Mouse (Mus musculus) liver, postnatal 0 days (tissue): ENCODE results near the gene Moap1. TPM values are rescaled to one million over a fixed set of nuclear protein-coding genes. Genes with fewer than 3 reads are reported as not detected.

ENCODE experiments used
- ATAC-seq: fragments of 200-750 bp; cut with Nextera tagmentation; 2 replicates; pipeline ENCODE4 v1.8.0; 2017; ENCODE audit warnings: mild to moderate bottlenecking, moderate library complexity
- DNase-seq: peaks from one replicate; pipeline ENCODE4 v3.0.0-alpha.2; 2016
- H3K27ac ChIP-seq: fragments of 300-500 bp; sonication (generic); 2 replicates; pipeline ENCODE4 v1.5.1; 2014; ENCODE audit warnings: antibody characterized with exemption, moderate library complexity, mild to moderate bottlenecking, low read depth
- H3K27me3 ChIP-seq: fragments of 300-500 bp; sonication (generic); 2 replicates; pipeline ENCODE4 v1.6.1; 2014; ENCODE audit warnings: low read length, control low read depth, mixed read lengths; ENCODE audit not compliant: insufficient read depth
- H3K36me3 ChIP-seq: fragments of 300-500 bp; sonication (generic); replicated peaks from 2 replicates; pipeline ENCODE4 v1.6.1; 2014; ENCODE audit warnings: mild to moderate bottlenecking, control low read depth, low read length, moderate library complexity, mixed read lengths; ENCODE audit not compliant: insufficient read depth
- H3K4me1 ChIP-seq: fragments of 300-500 bp; sonication (generic); 2 replicates; pipeline ENCODE4 v1.6.1; 2014; ENCODE audit warnings: antibody characterized with exemption, mild to moderate bottlenecking, control low read depth; ENCODE audit not compliant: insufficient read depth
- H3K4me2 ChIP-seq: fragments of 300-500 bp; sonication (generic); 2 replicates; pipeline ENCODE4 v1.6.1; 2014; ENCODE audit warnings: low read depth, mild to moderate bottlenecking, low read length, moderate library complexity, mixed read lengths
- H3K4me3 ChIP-seq: fragments of 300-500 bp; sonication (generic); 2 replicates; pipeline ENCODE4 v1.5.1; 2014; ENCODE audit warnings: low read depth, low read length
- H3K9ac ChIP-seq: fragments of 300-500 bp; sonication (generic); replicated peaks from 2 replicates; pipeline ENCODE4 v1.6.1; 2014; ENCODE audit warnings: mild to moderate bottlenecking, moderate library complexity
- H3K9me3 ChIP-seq: fragments of 300-500 bp; sonication (generic); 2 replicates; pipeline ENCODE4 v1.6.1; 2016; ENCODE audit warnings: mild to moderate bottlenecking, control low read depth, low read length, mixed read lengths
- CTCF ChIP-seq: sonication (generic); IDR thresholded peaks from 2 replicates; pipeline ENCODE4 v1.5.1; 2016; ENCODE audit warnings: antibody characterized with exemption, low read depth
- EP300 ChIP-seq: IDR thresholded peaks from 2 replicates; pipeline ENCODE4 v1.6.1; 2016; ENCODE audit warnings: antibody characterized with exemption, low read depth, mild to moderate bottlenecking
- whole genome bisulfite sequencing: fragments of 180-500 bp; shearing (Covaris S2); extraction: QIAGEN DNeasy Blood & Tissue Kit; methylation state at CpG from one replicate; pipeline ENCODE4 v1.1.7; 2014; ENCODE audit not compliant: insufficient replicate concordance; 5-methylcytosine and 5-hydroxymethylcytosine counted together
- polyA plus RNA-seq: library from polyadenylated mRNA; unstranded; fragments of >200 nt; fragmentation: Nextera tagmentation; extraction: Ambion mirVana; gene quantifications from 2 replicates; pipeline ENCODE4 v1.2.1, GENCODE M21; 2015

The Moap1 gene
- polyA plus RNA-seq, 1 experiment from 2014 or later = 4.9 TPM

GRCm38 (mm10) chr12:102730798-102731619 is 12.5 kb downstream of the Moap1 start:
- Histone ChIP-seq H3K36me3 (no peaks in the 10 kb centered on the region), H3K9me3 (no peaks in the 10 kb centered on the region), H3K4me3 (no peak overlapping the region), H3K27me3 (no peaks in the 10 kb centered on the region), H3K4me2 (peak overlapping the region; percentile 48), H3K9ac (no peak overlapping the region), H3K27ac (no peak overlapping the region), H3K4me1 (peaks cover 15% of the 10 kb centered on the region)
- 0 out of 2 replicates have a peak, but pooled peaks have one; percentile 7 for ATAC-seq
- no peak for DNase-seq
- TF ChIP-seq EP300 (no peak), CTCF (no peak)
- 44% methylated on average over 16 of the region's 16 CpGs for WGBS

DNA sequence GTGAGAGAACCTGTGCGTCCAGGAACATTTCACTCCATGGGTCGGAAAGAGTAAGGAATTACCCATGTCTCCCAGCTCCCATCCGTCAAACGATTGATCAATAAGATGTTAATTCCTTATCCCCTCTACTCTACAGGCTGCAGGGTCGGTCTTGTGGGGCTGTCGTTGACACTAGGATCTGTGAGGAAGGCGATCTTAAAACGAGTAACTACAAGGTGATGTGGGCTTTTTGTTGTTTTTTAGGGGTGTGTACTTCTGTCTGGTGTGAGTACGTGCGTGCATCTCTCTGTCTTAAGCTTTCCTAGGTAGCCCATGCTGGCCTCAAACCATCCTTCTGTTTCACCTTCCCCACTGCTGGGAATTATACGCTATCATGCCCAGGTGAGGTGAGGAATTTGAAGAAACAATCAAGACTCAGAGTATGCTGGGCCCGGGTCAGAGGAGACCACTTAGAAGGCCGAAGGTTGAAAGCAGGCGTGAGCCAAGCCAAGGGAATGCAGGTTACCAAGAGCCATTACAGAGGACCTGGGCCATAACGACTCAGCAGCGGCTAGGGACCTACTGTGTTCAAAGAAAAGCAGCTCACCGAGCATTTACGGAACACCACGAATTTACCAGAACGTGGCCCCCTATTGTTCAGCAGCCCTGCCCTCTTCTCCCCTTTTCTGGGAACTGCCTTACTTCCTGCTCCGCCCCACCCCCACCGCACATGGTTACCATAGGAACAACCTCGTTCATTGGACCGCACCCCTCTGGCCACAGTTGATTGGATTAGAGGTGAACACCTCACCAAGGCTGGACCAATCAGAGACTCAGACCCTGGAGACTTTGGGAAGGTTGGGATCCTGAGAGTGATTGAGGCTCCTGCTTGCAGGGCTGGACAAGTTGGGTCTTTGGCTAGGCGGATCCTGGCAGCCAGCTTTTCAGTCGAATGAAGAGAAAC is 13.3 kb downstream of the Moap1 start:
- peak; percentile 69 for DNase-seq
- H3K9ac ChIP-seq = no peak overlapping the region
- no peak overlapping the region for H3K4me3 ChIP-seq

DNA sequence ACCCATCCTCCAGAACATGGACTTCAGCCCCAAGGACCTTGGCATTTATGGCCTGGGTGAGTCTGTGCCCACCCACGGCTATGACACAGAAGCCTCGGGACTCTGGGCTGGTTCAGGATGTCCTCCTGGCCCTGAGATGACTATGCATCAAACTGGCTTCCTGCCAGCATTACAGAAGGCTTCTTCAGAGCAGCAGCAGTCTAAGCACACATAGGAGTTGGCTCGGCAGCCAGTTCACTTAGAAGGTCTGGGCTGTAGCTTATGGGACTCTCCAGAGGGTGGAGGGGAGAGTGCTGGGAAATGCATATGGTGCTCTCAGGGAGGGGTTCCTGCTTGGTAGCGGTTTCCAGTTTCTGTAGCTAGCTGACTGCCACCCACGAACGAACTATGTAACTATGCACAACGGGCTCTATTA is 17.7 kb downstream of the Moap1 start:
- H3K9me3 ChIP-seq = no peaks in the 10 kb centered on the region
- no peak overlapping the region for H3K27ac ChIP-seq
- WGBS = 59% methylated on average over 7 of the region's 7 CpGs
- ATAC-seq (no peak), DNase-seq (no peak)
- H3K4me2 ChIP-seq = no peak overlapping the region
- H3K27me3 ChIP-seq = no peaks in the 10 kb centered on the region
- H3K4me1 ChIP-seq = peaks cover 8% of the 10 kb centered on the region
- no peak overlapping the region for H3K9ac ChIP-seq
- TF ChIP-seq EP300 = no peak
- TF ChIP-seq CTCF = no peak
- H3K4me3 ChIP-seq = no peak overlapping the region
- H3K36me3 ChIP-seq = no peaks in the 10 kb centered on the region

More for the DNA sequence above, 13.3 kb downstream of the Moap1 start:
- Histone ChIP-seq H3K4me2 (peak overlapping the region; percentile 48), H3K27me3 (no peaks in the 10 kb centered on the region), H3K36me3 (no peaks in the 10 kb centered on the region), H3K27ac (no peak overlapping the region), H3K9me3 (no peaks in the 10 kb centered on the region), H3K4me1 (peaks cover 15% of the 10 kb centered on the region)
- TF ChIP-seq CTCF (no peak), EP300 (no peak)
- 39% methylated on average over 26 of the region's 26 CpGs for WGBS
- ATAC-seq = peak; percentile 87

GRCm38 (mm10) chr12:102725146-102725545 is 18.3 kb downstream of the Moap1 start:
- no peak overlapping the region for H3K9ac ChIP-seq
- ATAC-seq = no peak
- no peak for TF ChIP-seq EP300
- no peak for TF ChIP-seq CTCF

DNA sequence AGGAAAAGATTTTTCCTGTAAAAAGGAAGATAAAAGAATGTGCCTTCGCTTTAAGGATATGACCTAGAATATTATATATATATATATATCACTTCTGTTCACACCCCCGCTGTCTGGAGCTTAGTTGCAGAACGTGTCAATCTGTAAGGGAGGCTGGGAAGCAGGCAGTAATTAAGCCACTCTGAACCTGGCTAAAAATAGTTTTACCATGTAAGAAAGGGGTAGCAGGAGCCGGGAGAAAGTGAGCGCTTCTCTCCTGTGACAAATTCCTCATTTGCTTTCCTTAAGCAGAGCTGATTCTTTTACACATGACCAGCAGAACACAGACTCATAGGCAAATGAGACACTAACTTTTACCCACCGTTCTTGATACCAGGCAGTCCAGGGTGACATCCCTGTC is 19.6 kb downstream of the Moap1 start:
- Histone ChIP-seq H3K27me3 (no peaks in the 10 kb centered on the region), H3K27ac (no peak overlapping the region), H3K4me1 (no peaks in the 10 kb centered on the region), H3K4me2 (no peak overlapping the region), H3K9me3 (no peaks in the 10 kb centered on the region), H3K36me3 (no peaks in the 10 kb centered on the region), H3K4me3 (no peak overlapping the region), H3K9ac (no peak overlapping the region)
- WGBS = 58% methylated on average over 6 of the region's 6 CpGs
- DNase-seq (no peak), ATAC-seq (no peak)
- no peak for TF ChIP-seq CTCF
- TF ChIP-seq EP300 = no peak

More at GRCm38 (mm10) chr12:102725146-102725545, 18.3 kb downstream of the Moap1 start:
- WGBS = 79% methylated on average over 6 of the region's 6 CpGs
- H3K4me3 ChIP-seq = no peak overlapping the region
- H3K36me3 ChIP-seq = no peaks in the 10 kb centered on the region
- peaks cover 2% of the 10 kb centered on the region for H3K4me1 ChIP-seq
- no peaks in the 10 kb centered on the region for H3K27me3 ChIP-seq
- H3K4me2 ChIP-seq = no peak overlapping the region
- no peaks in the 10 kb centered on the region for H3K9me3 ChIP-seq
- H3K27ac ChIP-seq = no peak overlapping the region
- DNase-seq = no peak

- ATAC-seq = no peak
- Histone ChIP-seq H3K4me1 (no peaks in the 10 kb centered on the region), H3K4me3 (no peak overlapping the region), H3K9me3 (no peaks in the 10 kb centered on the region), H3K27ac (no peak overlapping the region), H3K36me3 (no peaks in the 10 kb centered on the region), H3K27me3 (no peaks in the 10 kb centered on the region), H3K4me2 (no peak overlapping the region), H3K9ac (no peak overlapping the region)
- TF ChIP-seq CTCF (no peak), EP300 (no peak)
- DNase-seq = no peak
- whole genome bisulfite sequencing = 73% methylated on average over 8 of the region's 8 CpGs
These were observed 20.5 kb downstream of the Moap1 start for GRCm38 (mm10) chr12:102722966-102723365.
